Mouse (Mus musculus) lung, embryonic 15.5 days (tissue): Measurements from ENCODE around the gene Tm2d3. TPM values are rescaled to one million over a fixed set of nuclear protein-coding genes. Genes with fewer than 3 reads are reported as not detected.

ENCODE experiments used
- ATAC-seq: fragments of 200-750 bp; cut with Nextera tagmentation; 2 replicates; pipeline ENCODE4 v1.8.0; 2017; ENCODE audit warnings: moderate number of reproducible peaks, borderline replicate concordance; ENCODE audit not compliant: low FRiP score, low TSS enrichment; ENCODE audit errors: extremely low read depth
- H3K27ac ChIP-seq: fragments of 300-500 bp; sonication (generic); 2 replicates; pipeline ENCODE4 v1.5.1; 2015; ENCODE audit warnings: moderate library complexity, mild to moderate bottlenecking, inconsistent platforms
- H3K27me3 ChIP-seq: fragments of 300-500 bp; sonication (generic); 2 replicates; pipeline ENCODE4 v1.6.1; 2015; ENCODE audit warnings: inconsistent platforms
- H3K36me3 ChIP-seq: fragments of 300-500 bp; sonication (generic); 2 replicates; pipeline ENCODE4 v1.6.1; 2015; ENCODE audit warnings: inconsistent platforms
- H3K4me1 ChIP-seq: fragments of 300-500 bp; sonication (generic); 2 replicates; pipeline ENCODE4 v1.6.1; 2015; ENCODE audit warnings: inconsistent platforms
- H3K4me2 ChIP-seq: fragments of 300-500 bp; sonication (generic); 2 replicates; pipeline ENCODE4 v1.6.1; 2015; ENCODE audit warnings: inconsistent platforms, mild to moderate bottlenecking, moderate library complexity
- H3K4me3 ChIP-seq: fragments of 300-500 bp; sonication (generic); 2 replicates; pipeline ENCODE4 v1.5.1; 2015; ENCODE audit warnings: mild to moderate bottlenecking, inconsistent platforms
- H3K9ac ChIP-seq: fragments of 300-500 bp; sonication (generic); 2 replicates; pipeline ENCODE4 v1.6.1; 2015; ENCODE audit warnings: inconsistent platforms
- H3K9me3 ChIP-seq: fragments of 300-500 bp; sonication (generic); 2 replicates; pipeline ENCODE4 v1.6.1; 2016; ENCODE audit warnings: inconsistent platforms
- WGBS: fragments of 180-500 bp; shearing (Covaris S2); methylation state at CpG from one replicate; pipeline ENCODE4 v1.1.7; 2015; 5-methylcytosine and 5-hydroxymethylcytosine counted together
- polyA plus RNA-seq: library from polyadenylated mRNA; unstranded; fragments of >200 nt; fragmentation: Nextera tagmentation; extraction: Ambion mirVana; gene quantifications from 2 replicates; pipeline ENCODE4 v1.2.1, GENCODE M21; 2015

Gene Tm2d3
- polyA plus RNA-seq, 1 experiment from 2014 or later = 84.1 TPM

GRCm38 (mm10) chr7:65708506-65708905 lies 17.5 kb downstream of the Tm2d3 start:
- H3K36me3 ChIP-seq = no peaks in the 10 kb centered on the region
- no peaks in the 10 kb centered on the region for H3K9me3 ChIP-seq
- H3K4me2 ChIP-seq = no peak overlapping the region
- no peak overlapping the region for H3K4me3 ChIP-seq
- ATAC-seq = no peak
- 82% methylated on average over 1 of the region's 1 CpGs for WGBS
- no peaks in the 10 kb centered on the region for H3K27me3 ChIP-seq
- no peak overlapping the region for H3K9ac ChIP-seq
- 0 out of 2 replicates have a peak, but pooled peaks cover 5% of the 10 kb centered on the region for H3K4me1 ChIP-seq
- H3K27ac ChIP-seq = no peak overlapping the region

GRCm38 (mm10) chr7:65710301-65710700 lies 19.3 kb downstream of the Tm2d3 start:
- H3K4me1 ChIP-seq = 0 out of 2 replicates have a peak, but pooled peaks cover under 1% of the 10 kb centered on the region
- no peak overlapping the region for H3K9ac ChIP-seq
- H3K27ac ChIP-seq = no peak overlapping the region
- no peaks in the 10 kb centered on the region for H3K36me3 ChIP-seq
- H3K4me3 ChIP-seq = no peak overlapping the region
- H3K27me3 ChIP-seq = no peaks in the 10 kb centered on the region
- WGBS = 75% methylated on average over 3 of the region's 3 CpGs
- H3K9me3 ChIP-seq = no peaks in the 10 kb centered on the region
- no peak for ATAC-seq
- no peak overlapping the region for H3K4me2 ChIP-seq

GRCm38 (mm10) chr7:65713782-65714181 lies 22.8 kb downstream of the Tm2d3 start:
- 58% methylated on average over 5 of the region's 5 CpGs for WGBS
- ATAC-seq = no peak
- H3K27me3 ChIP-seq = no peaks in the 10 kb centered on the region

GRCm38 (mm10) chr7:65714304-65714703 lies 23.3 kb downstream of the Tm2d3 start:
- Histone ChIP-seq H3K9ac (no peak overlapping the region), H3K27me3 (no peaks in the 10 kb centered on the region), H3K4me1 (no peaks in the 10 kb centered on the region), H3K4me2 (no peak overlapping the region), H3K36me3 (no peaks in the 10 kb centered on the region), H3K4me3 (no peak overlapping the region), H3K27ac (no peak overlapping the region), H3K9me3 (no peaks in the 10 kb centered on the region)
- 49% methylated on average over 4 of the region's 4 CpGs for WGBS
- no peak for ATAC-seq

More at GRCm38 (mm10) chr7:65713782-65714181, 22.8 kb downstream of the Tm2d3 start:
- Histone ChIP-seq H3K36me3 (no peaks in the 10 kb centered on the region), H3K4me2 (no peak overlapping the region), H3K9ac (no peak overlapping the region), H3K27ac (no peak overlapping the region), H3K9me3 (no peaks in the 10 kb centered on the region), H3K4me1 (no peaks in the 10 kb centered on the region), H3K4me3 (no peak overlapping the region)

- H3K4me1 ChIP-seq = peaks cover 5% of the 10 kb centered on the region
- WGBS = 84% methylated on average over 2 of the region's 2 CpGs
- H3K27me3 ChIP-seq = no peaks in the 10 kb centered on the region
- no peak overlapping the region for H3K4me2 ChIP-seq
- no peak overlapping the region for H3K4me3 ChIP-seq
- H3K27ac ChIP-seq = no peak overlapping the region
- no peak for ATAC-seq
- no peaks in the 10 kb centered on the region for H3K9me3 ChIP-seq
- H3K36me3 ChIP-seq = no peaks in the 10 kb centered on the region
- no peak overlapping the region for H3K9ac ChIP-seq
Observed at GRCm38 (mm10) chr7:65734024-65734423, 43.1 kb downstream of the Tm2d3 start.

GRCm38 (mm10) chr7:65735261-65735660 lies 44.3 kb downstream of the Tm2d3 start:
- Histone ChIP-seq H3K9me3 (no peaks in the 10 kb centered on the region), H3K4me1 (peaks cover 5% of the 10 kb centered on the region), H3K27me3 (no peaks in the 10 kb centered on the region), H3K27ac (no peak overlapping the region), H3K36me3 (no peaks in the 10 kb centered on the region), H3K9ac (no peak overlapping the region), H3K4me2 (no peak overlapping the region), H3K4me3 (no peak overlapping the region)
- 78% methylated on average over 3 of the region's 3 CpGs for WGBS
- ATAC-seq = no peak

- ATAC-seq = peak; percentile 27; the same call in 1 of the 2 replicates
- no peaks in the 10 kb centered on the region for H3K36me3 ChIP-seq
- H3K4me3 ChIP-seq = no peak overlapping the region
- H3K9ac ChIP-seq = no peak overlapping the region
- H3K27me3 ChIP-seq = no peaks in the 10 kb centered on the region
- H3K27ac ChIP-seq = no peak overlapping the region
- peaks cover 5% of the 10 kb centered on the region for H3K4me1 ChIP-seq
- H3K9me3 ChIP-seq = no peaks in the 10 kb centered on the region
- no peak overlapping the region for H3K4me2 ChIP-seq
- WGBS = 34% methylated on average over 12 of the region's 12 CpGs
Observed at GRCm38 (mm10) chr7:65737286-65738040, 46.5 kb downstream of the Tm2d3 start.

GRCm38 (mm10) chr7:65742857-65743256 lies 51.9 kb downstream of the Tm2d3 start:
- Histone ChIP-seq H3K4me1 (no peaks in the 10 kb centered on the region), H3K27ac (no peak overlapping the region), H3K9me3 (no peaks in the 10 kb centered on the region), H3K27me3 (no peaks in the 10 kb centered on the region), H3K4me3 (no peak overlapping the region), H3K9ac (no peak overlapping the region), H3K36me3 (no peaks in the 10 kb centered on the region), H3K4me2 (no peak overlapping the region)
- no peak for ATAC-seq
- WGBS = 87% methylated on average over 8 of the region's 8 CpGs

- H3K4me2 ChIP-seq = no peak overlapping the region
- no peaks in the 10 kb centered on the region for H3K9me3 ChIP-seq
- no peaks in the 10 kb centered on the region for H3K36me3 ChIP-seq
- H3K4me3 ChIP-seq = no peak overlapping the region
- H3K27me3 ChIP-seq = no peaks in the 10 kb centered on the region
- peak overlapping the region; percentile 57 for H3K27ac ChIP-seq
- WGBS = 72% methylated on average over 11 of the region's 11 CpGs
- no peak overlapping the region for H3K9ac ChIP-seq
- peak; percentile 55; the same call in 1 of the 2 replicates for ATAC-seq
- H3K4me1 ChIP-seq = 0 out of 2 replicates have a peak, but pooled peaks cover 3% of the 10 kb centered on the region
Observed at GRCm38 (mm10) chr7:65747990-65748955, 57.3 kb downstream of the Tm2d3 start.
